Mouse (Mus musculus): Measurements from ENCODE around the gene Tln1. TPM values are rescaled to one million over a fixed set of nuclear protein-coding genes. Genes with fewer than 3 reads are reported as not detected.

Gene Tln1
- total and polyA plus RNA-seq, 2 experiments from 2014 or later: 77.2 to 141 TPM

- peaks cover 79% of the 10 kb centered on the region for H3K36me3 ChIP-seq (replicated peaks; ENCODE audit: control insufficient read depth, insufficient read depth, low read length)
- no peak overlapping the region for H3K4me3 ChIP-seq (ENCODE audit: low read depth, low read length)
- no peak overlapping the region for H3K4me2 ChIP-seq (ENCODE audit: low read depth, low read length)
- WGBS: 95% methylated on average over 9 of the region's 9 CpGs
- no peaks in the 10 kb centered on the region for H3K27me3 ChIP-seq (ENCODE audit: control insufficient read depth, insufficient read depth, low read length)
- no peak overlapping the region for H3K9ac ChIP-seq (replicated peaks; ENCODE audit: low read depth, low read length)
- H3K9me3 ChIP-seq (replicated peaks; ENCODE audit: control insufficient read depth, low read length): no peaks in the 10 kb centered on the region
- H3K4me1 ChIP-seq (ENCODE audit: control insufficient read depth, insufficient read depth): peaks cover 13% of the 10 kb centered on the region
- DNase-seq (ENCODE audit: low spot score) (no peak), ATAC-seq (ENCODE audit: insufficient read depth, low read depth) (no peak)
- no peak overlapping the region for H3K27ac ChIP-seq (ENCODE audit: low read depth)
- TF ChIP-seq EP300 (IDR thresholded peaks at IDR 0.05; ENCODE audit: low read depth) (no peak), CTCF (IDR thresholded peaks at IDR 0.05; ENCODE audit: low read depth) (no peak)
Measured at GRCm38 (mm10) chr4:43567140-43567539, 4.6 kb upstream of the Tln1 start.

GRCm38 (mm10) chr4:43564231-43564630 lies 1.7 kb upstream of the Tln1 start:
- TF ChIP-seq EP300 (IDR thresholded peaks at IDR 0.05; ENCODE audit: low read depth): no peak
- no peak for TF ChIP-seq CTCF (IDR thresholded peaks at IDR 0.05; ENCODE audit: low read depth)
- 22% methylated on average over 2 of the region's 2 CpGs for WGBS
- H3K9me3 ChIP-seq (replicated peaks; ENCODE audit: control insufficient read depth, low read length): no peaks in the 10 kb centered on the region
- DNase-seq (ENCODE audit: low spot score) (peak; percentile 26), ATAC-seq (ENCODE audit: insufficient read depth, low read depth) (no peak)
- H3K4me2 ChIP-seq (ENCODE audit: low read depth, low read length): peak overlapping the region; percentile 6; the same call in 1 of the 2 replicates
- no peak overlapping the region for H3K4me3 ChIP-seq (ENCODE audit: low read depth, low read length)
- H3K4me1 ChIP-seq (ENCODE audit: control insufficient read depth, insufficient read depth): peaks cover 31% of the 10 kb centered on the region
- H3K27me3 ChIP-seq (ENCODE audit: control insufficient read depth, insufficient read depth, low read length): no peaks in the 10 kb centered on the region
- peaks cover 50% of the 10 kb centered on the region for H3K36me3 ChIP-seq (replicated peaks; ENCODE audit: control insufficient read depth, insufficient read depth, low read length)
- H3K27ac ChIP-seq (ENCODE audit: low read depth): peak overlapping the region; percentile 39; the same call in 1 of the 2 replicates
- H3K9ac ChIP-seq (replicated peaks; ENCODE audit: low read depth, low read length): no peak overlapping the region

- no peaks in the 10 kb centered on the region for H3K27me3 ChIP-seq (ENCODE audit: control insufficient read depth, insufficient read depth, low read length)
- DNase-seq (ENCODE audit: low spot score) (no peak), ATAC-seq (ENCODE audit: insufficient read depth, low read depth) (no peak)
- 28% methylated on average over 4 of the region's 4 CpGs for WGBS
- peak overlapping the region; percentile 87 for H3K4me3 ChIP-seq (ENCODE audit: low read depth, low read length)
- peaks cover 43% of the 10 kb centered on the region for H3K36me3 ChIP-seq (replicated peaks; ENCODE audit: control insufficient read depth, insufficient read depth, low read length)
- H3K4me2 ChIP-seq (ENCODE audit: low read depth, low read length): peak overlapping the region; percentile 81
- peaks cover 37% of the 10 kb centered on the region for H3K4me1 ChIP-seq (ENCODE audit: control insufficient read depth, insufficient read depth)
- no peak for TF ChIP-seq CTCF (IDR thresholded peaks at IDR 0.05; ENCODE audit: low read depth)
- TF ChIP-seq EP300 (IDR thresholded peaks at IDR 0.05; ENCODE audit: low read depth): no peak
- H3K9ac ChIP-seq (replicated peaks; ENCODE audit: low read depth, low read length): peak overlapping the region; percentile 93; the same call in 1 of the 2 replicates
- H3K27ac ChIP-seq (ENCODE audit: low read depth): no peak overlapping the region
- H3K9me3 ChIP-seq (replicated peaks; ENCODE audit: control insufficient read depth, low read length): no peaks in the 10 kb centered on the region
Measured at GRCm38 (mm10) chr4:43563601-43563875, 1.0 kb upstream of the Tln1 start.

GRCm38 (mm10) chr4:43562769-43563600 lies 494 bp upstream of the Tln1 start:
- TF ChIP-seq EP300 (IDR thresholded peaks at IDR 0.05; ENCODE audit: low read depth) (no peak), CTCF (IDR thresholded peaks at IDR 0.05; ENCODE audit: low read depth) (no peak)
- H3K9ac ChIP-seq (replicated peaks; ENCODE audit: low read depth, low read length): peak overlapping the region; percentile 93
- ATAC-seq (ENCODE audit: insufficient read depth, low read depth): peak; percentile 0; the same call in 1 of the 2 replicates

GRCm38 (mm10) chr4:43561436-43561996 lies 975 bp downstream of the Tln1 start:
- peak; percentile 0; the same call in 1 of the 2 replicates for ATAC-seq (ENCODE audit: insufficient read depth, low read depth)
- H3K27me3 ChIP-seq (ENCODE audit: control insufficient read depth, insufficient read depth, low read length): no peaks in the 10 kb centered on the region
- WGBS: 2% methylated on average over 16 of the region's 16 CpGs
- H3K9ac ChIP-seq (replicated peaks; ENCODE audit: low read depth, low read length): peak overlapping the region; percentile 93
- peaks cover 55% of the 10 kb centered on the region for H3K4me1 ChIP-seq (ENCODE audit: control insufficient read depth, insufficient read depth)
- no peaks in the 10 kb centered on the region for H3K9me3 ChIP-seq (replicated peaks; ENCODE audit: control insufficient read depth, low read length)
- H3K36me3 ChIP-seq (replicated peaks; ENCODE audit: control insufficient read depth, insufficient read depth, low read length): peaks cover 30% of the 10 kb centered on the region
- peak overlapping the region; percentile 81 for H3K4me2 ChIP-seq (ENCODE audit: low read depth, low read length)
- no peak for DNase-seq (ENCODE audit: low spot score)
- H3K27ac ChIP-seq (ENCODE audit: low read depth): peak overlapping the region; percentile 99
- no peak for TF ChIP-seq CTCF (IDR thresholded peaks at IDR 0.05; ENCODE audit: low read depth)
- TF ChIP-seq EP300 (IDR thresholded peaks at IDR 0.05; ENCODE audit: low read depth): no peak
- H3K4me3 ChIP-seq (ENCODE audit: low read depth, low read length): peak overlapping the region; percentile 87

More at GRCm38 (mm10) chr4:43562769-43563600, 494 bp upstream of the Tln1 start:
- Histone ChIP-seq H3K4me3 (ENCODE audit: low read depth, low read length) (peak overlapping the region; percentile 87), H3K4me1 (ENCODE audit: control insufficient read depth, insufficient read depth) (peaks cover 43% of the 10 kb centered on the region), H3K36me3 (replicated peaks; ENCODE audit: control insufficient read depth, insufficient read depth, low read length) (peaks cover 38% of the 10 kb centered on the region), H3K27ac (ENCODE audit: low read depth) (peak overlapping the region; percentile 99), H3K9me3 (replicated peaks; ENCODE audit: control insufficient read depth, low read length) (no peaks in the 10 kb centered on the region), H3K27me3 (ENCODE audit: control insufficient read depth, insufficient read depth, low read length) (no peaks in the 10 kb centered on the region), H3K4me2 (ENCODE audit: low read depth, low read length) (peak overlapping the region; percentile 81)
- under 1% methylated on average over 22 of the region's 22 CpGs for WGBS
- DNase-seq (ENCODE audit: low spot score): peak; percentile 36

Measured in heart, postnatal 0 days (tissue).